Mouse (Mus musculus): Measurements from ENCODE around the gene Dexi.
A peak's percentile ranks its signal among the peaks of the same experiment; 100 is the strongest.

The Dexi gene

DNA sequence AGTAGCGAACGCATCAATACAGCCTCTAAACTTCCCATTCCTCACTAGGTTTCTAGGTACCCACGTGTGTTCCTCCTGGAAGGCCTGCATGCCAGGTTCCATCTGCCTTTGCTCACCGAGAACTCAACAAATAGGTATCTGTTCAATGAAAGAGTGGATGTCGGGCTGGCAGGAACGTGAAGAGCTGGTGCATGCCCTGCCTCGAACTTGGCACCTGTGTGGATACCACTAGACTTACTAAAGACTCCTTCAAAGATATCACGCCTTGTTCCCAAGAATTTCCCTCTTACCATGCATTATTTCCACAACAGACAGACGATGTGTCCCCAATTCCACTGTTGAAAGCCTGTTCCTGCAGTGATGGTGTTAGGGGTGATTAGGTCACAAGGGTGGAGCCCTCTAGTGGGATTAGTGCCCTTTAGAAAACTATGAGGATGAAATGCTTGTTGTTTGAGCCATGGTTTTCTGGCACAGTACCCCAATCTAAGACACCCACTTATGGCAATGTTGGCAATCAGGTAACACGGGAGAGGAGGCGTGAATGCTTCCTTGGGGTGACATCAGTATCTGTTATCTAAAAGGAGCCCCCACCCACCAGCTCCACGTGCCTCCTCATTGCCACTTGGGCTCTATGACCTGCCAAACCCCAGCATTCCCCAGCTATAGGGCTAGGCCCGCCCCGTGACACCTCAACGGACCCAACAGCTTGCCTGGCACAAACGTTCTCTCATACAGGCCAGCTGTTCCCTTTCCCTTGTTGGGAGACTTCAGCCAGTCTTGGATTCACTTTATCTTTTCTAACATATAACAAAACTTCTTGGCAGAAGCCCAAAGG, 1.9 kb downstream of the Dexi start:
- no peak for DNase-seq (ENCODE audit: low spot score in 2 of 2)

- no peak for DNase-seq (ENCODE audit: low spot score in 2 of 2)
These were observed 5.9 kb downstream of the Dexi start for GRCm38 (mm10) chr16:10536961-10537360.

DNA sequence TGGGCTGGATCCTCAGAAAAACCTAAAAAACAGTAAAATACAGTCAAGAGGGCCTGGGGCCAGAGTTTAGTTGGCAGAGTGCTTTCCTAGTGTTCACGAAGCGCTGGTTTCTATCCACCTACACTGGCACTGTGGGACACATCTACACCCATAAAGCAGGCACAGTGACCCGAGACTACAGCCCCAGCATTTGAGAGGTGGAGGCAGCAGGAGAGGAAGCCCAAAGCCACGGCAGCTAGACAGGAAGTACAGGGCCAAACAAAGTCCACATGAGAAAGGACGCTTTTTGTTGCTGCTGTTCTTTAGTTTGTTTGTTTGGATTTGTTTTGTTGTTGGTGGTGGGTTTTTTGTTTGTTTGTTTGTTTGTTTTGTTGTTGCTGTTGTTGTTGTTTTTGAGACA, 6.5 kb downstream of the Dexi start:
- no peak for DNase-seq (ENCODE audit: low spot score in 2 of 2)

DNA sequence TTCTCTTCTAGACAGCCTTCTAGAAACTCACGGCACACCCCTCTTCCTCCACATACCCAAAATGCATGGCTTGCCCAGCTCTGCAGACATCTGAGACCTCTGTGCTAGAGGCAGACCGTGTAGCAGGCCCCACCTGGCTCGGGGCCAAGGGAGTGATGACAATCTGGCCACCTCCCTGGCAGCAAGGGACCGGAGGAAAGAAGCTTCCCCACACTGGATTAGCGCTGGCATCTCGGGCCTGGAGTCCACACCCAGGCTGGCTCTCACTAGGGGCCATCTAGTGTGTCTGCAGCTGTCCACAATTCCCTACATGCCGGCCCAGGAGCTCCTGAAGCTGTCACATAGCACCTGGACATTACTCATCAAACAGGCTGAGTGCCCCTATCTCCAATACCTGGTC, 8.3 kb downstream of the Dexi start:
- no peak for DNase-seq (ENCODE audit: low spot score in 2 of 2)

DNA sequence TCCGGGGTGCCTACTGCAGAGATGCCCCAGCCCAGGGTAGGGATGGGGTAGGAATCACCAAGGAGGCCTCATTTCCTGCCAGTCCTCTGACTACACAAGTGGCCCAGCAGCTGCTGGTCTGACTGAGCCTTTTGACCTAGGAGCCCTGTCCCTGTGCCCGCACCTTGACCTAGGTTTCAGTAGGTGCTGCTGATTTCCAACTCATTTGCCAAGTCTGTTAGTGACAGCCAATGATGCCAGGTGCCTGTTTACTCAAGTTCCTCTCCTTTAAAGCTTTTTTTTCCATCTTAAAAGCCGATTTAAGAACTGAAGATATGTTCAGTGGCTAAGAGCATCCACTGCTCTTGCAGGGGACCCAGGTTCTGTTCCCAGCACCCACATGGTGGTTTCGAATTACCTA, 9.1 kb downstream of the Dexi start:
- no peak for DNase-seq (ENCODE audit: low spot score in 2 of 2)

DNA sequence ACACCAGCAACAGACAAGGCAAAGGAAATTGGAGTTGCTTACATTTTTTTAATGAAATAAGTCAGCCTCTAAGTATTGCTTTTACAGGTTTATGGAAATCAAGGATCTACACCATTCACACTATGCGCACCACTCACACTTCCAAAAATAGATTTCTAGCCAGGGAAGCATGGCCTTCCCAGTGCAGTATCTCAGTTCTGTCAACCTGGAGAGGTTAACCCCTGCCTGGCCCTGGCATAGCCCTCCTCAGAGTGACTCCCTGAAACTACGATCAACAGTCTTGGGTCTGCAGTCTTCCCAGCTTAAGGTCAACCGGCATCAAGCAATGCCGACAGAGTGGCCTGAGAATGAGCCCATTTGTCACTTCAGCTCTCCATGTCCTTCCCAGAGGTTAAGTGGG, 12.7 kb downstream of the Dexi start:
- no peak for DNase-seq (ENCODE audit: low spot score in 2 of 2)

GRCm38 (mm10) chr16:10528382-10528781, 14.5 kb downstream of the Dexi start:
- no peak for DNase-seq (ENCODE audit: low spot score in 2 of 2)

GRCm38 (mm10) chr16:10527046-10527644, 15.7 kb downstream of the Dexi start:
- DNase-seq (ENCODE audit: low spot score in 2 of 2) = no peak

- DNase-seq (ENCODE audit: low spot score in 2 of 2) = no peak
These were observed 17.3 kb downstream of the Dexi start for GRCm38 (mm10) chr16:10525610-10525980.

- no peak for DNase-seq (ENCODE audit: low spot score in 2 of 2)
These were observed 17.8 kb downstream of the Dexi start for GRCm38 (mm10) chr16:10524866-10525609.

- DNase-seq (ENCODE audit: low spot score in 2 of 2) = no peak
These were observed 19.2 kb downstream of the Dexi start for GRCm38 (mm10) chr16:10523650-10524049.

DNA sequence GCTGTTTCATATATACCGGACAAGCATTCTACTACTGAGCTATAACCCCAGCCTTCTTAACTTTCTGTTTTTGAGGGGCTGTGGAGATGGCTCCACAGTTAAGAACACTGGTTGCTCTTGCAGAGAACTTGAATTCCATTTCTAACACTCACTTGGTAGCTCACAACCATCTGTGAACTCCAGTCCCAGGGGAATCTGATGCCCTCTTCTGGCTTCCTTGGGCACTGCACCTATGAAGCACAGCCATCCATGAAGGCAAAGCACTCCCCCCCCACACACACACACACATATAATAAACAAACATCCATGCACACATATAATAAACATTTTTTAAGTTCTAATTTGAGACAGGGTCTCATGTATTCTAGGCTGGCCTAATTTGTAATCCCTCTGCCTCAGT, 20.0 kb downstream of the Dexi start:
- DNase-seq (ENCODE audit: low spot score in 2 of 2) = peak; percentile 67 to 76

- DNase-seq (ENCODE audit: low spot score in 2 of 2) = peak; percentile 83 to 89
These were observed 21.8 kb downstream of the Dexi start for GRCm38 (mm10) chr16:10520908-10521614.

GRCm38 (mm10) chr16:10518030-10518429, 24.8 kb downstream of the Dexi start:
- DNase-seq (ENCODE audit: low spot score in 2 of 2) = no peak

- no peak for DNase-seq (ENCODE audit: low spot score in 2 of 2)
These were observed 26.8 kb downstream of the Dexi start for GRCm38 (mm10) chr16:10515953-10516572.

DNA sequence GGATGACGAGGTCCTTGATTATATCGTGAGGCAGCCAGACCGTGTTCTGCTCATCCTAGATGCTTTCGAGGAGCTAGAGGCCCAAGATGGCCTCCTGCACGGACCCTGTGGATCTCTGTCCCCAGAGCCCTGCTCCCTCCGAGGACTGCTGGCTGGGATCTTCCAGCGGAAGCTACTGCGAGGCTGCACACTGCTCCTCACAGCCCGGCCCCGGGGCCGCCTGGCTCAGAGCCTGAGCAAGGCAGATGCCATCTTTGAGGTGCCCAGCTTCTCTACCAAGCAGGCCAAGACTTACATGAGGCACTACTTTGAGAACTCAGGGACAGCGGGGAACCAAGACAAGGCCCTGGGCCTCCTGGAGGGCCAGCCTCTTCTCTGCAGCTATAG, 31.7 kb downstream of the Dexi start:
- no peak for DNase-seq (ENCODE audit: low spot score in 2 of 2)

DNA sequence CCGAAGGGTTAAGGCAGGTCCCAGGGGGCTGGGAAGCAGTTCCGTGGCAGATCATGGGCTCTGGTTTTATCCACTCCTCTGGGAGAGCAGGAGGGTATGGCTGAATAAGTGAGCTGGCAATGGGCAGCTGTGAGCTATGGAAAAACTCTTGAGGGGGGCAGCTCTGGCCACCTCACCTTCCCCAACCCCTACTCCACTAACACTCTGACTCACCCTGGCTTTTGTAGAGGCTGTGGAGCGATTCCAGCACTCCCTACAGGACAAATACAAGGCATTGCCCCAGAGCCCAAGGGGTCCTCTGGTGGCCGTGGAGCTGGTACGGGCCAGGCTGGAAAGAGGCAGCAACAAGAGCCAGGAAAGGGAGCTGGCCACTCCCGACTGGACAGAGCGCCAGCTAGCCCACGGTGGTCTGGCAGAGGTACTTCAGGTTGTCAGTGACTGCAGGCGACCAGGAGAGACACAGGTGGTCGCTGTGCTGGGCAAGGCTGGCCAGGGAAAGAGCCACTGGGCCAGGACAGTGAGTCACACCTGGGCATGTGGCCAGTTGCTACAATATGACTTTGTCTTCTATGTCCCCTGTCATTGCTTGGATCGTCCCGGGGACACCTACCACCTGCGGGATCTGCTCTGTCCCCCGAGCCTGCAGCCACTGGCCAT, 32.2 kb downstream of the Dexi start:
- no peak for DNase-seq (ENCODE audit: low spot score in 2 of 2)

- no peak for DNase-seq (ENCODE audit: low spot score in 2 of 2)
These were observed 34.2 kb downstream of the Dexi start for GRCm38 (mm10) chr16:10508691-10509090.

DNA sequence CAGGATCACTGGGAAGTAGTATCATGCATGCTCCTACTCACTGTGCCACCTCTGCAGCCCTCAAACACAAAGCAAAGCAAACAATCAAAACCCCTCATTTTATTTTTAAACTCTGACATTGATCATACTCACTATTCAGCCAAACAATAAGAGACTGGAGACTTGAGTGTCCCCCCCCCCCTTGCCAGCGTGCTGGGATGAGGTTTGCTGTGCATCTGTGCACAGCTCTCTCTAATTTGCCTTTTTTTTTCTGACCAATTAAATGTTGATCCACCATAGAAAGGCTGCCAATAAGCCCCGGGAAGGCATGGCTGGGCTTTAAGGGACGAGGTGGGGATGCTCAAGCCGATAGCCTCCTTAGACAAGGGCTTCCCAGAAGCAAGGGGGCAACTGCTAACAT, 35.4 kb downstream of the Dexi start:
- no peak for DNase-seq (ENCODE audit: low spot score in 2 of 2)

DNA sequence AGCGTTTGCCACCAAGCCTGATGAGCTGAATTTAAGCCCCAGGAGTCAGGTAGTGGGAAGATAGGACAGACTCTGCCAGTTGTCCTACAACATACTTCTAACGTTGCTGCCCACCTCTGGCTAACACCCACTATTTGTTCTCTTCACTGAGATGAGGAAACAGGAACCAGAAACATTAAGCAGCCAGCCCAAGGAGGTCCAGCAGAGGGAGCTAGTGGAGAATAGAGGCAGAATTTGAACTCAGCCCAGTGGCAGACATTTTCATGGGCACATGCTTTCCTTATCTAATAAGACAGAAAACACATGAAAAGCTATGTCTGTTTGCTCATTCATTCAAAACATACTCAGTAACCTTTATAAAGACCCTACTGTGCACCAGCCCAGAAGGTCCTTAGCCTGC, 39.8 kb downstream of the Dexi start:
- no peak for DNase-seq (ENCODE audit: low spot score in 2 of 2)

- DNase-seq (ENCODE audit: low spot score in 2 of 2) = no peak
These were observed 41.0 kb downstream of the Dexi start for GRCm38 (mm10) chr16:10501865-10502264.

Measured in frontal cortex, postnatal 36 days (tissue).